ENCODE assay signal across 8 mouse cellular contexts in genomic region chr4:125160320-125160950, GRCm38 (mm10). TPM values are rescaled to one million over a fixed set of nuclear protein-coding genes. Genes with fewer than 3 reads are reported as not detected.
DNase-seq lines count a peak whose midpoint lies in the region; ATAC-seq and TF ChIP-seq lines count a peak whose summit lies in the region.

No protein-coding gene starts in this region.

- no peak overlapping the region for H3K27ac ChIP-seq in gastrocnemius, adult 2 months

- H3K4me3 ChIP-seq in gastrocnemius, adult 2 months = peak overlapping the region; percentile 41

- ATAC-seq in megakaryocyte progenitor cell, adult 5-6 weeks (replicated peaks; ENCODE audit: poor library complexity) = peak; percentile 92

- peak; percentile 75 for DNase-seq in WW6 (ENCODE audit: low read depth, low spot score)
- DNase-seq in cerebellum, postnatal 36 days = peak; percentile 93
- peak; percentile 89 for DNase-seq in gastrocnemius, adult 2 months
- DNase-seq in hindlimb bud, embryonic 11.5 days (ENCODE audit: extremely low spot score, low read depth, low spot score) = peak; percentile 52
- DNase-seq in left cerebral cortex, adult 18-20 months (ENCODE audit: low spot score in 2 of 2) = peak; percentile 92 to 97
- DNase-seq in right cerebral cortex, adult 2 months (ENCODE audit: low spot score in 2 of 2) = peak; percentile 93 to 95
- peak; percentile 77 for DNase-seq in urinary bladder, adult 2 months (ENCODE audit: low spot score)

- intact Hi-C loops in gastrocnemius, adult 2 months (cut with DNase I) = loop anchor here (2.0 to 5.0 kb wide), 2 partner anchors 46 to 802 kb away; no protein-coding TSS in a partner anchor

- TF ChIP-seq CTCF in gastrocnemius, adult 2 months (IDR thresholded peaks at IDR 0.05) = peak; percentile 95

RNA-seq across cellular contexts. Expression of gene Zc3h12a, which starts 32.8 kb away (rescaled TPM):
- total RNA-seq in gastrocnemius, adult 2 months (2021) = 1 to 10 TPM; 2.6 TPM
- 1 to 10 TPM in 1 of 2 experiments, under 1 TPM in 1; 0.56 to 1.1 TPM for total RNA-seq in left cerebral cortex, adult 18-20 months (2021)
- 6.0 and 6.2 TPM in 2 replicates for total RNA-seq in megakaryocyte progenitor cell, adult 5-6 weeks (2015)
- 2.3 and 3.6 TPM in 2 replicates for total RNA-seq in megakaryocyte progenitor cell, adult 5-6 weeks (2017)
- 12.5 and 13.1 TPM in 2 replicates for polyA plus RNA-seq in urinary bladder, adult 2 months (2012; rRNA removed)
